Mouse (Mus musculus) skeletal muscle tissue, postnatal 0 days (tissue): ENCODE data around the gene Cdh3. TPM values are rescaled to one million over a fixed set of nuclear protein-coding genes. Genes with fewer than 3 reads are reported as not detected.

Source experiments
- polyA plus RNA-seq: library from polyadenylated mRNA; unstranded; fragments of >200 nt; fragmentation: Nextera tagmentation; extraction: Ambion mirVana; gene quantifications from 2 replicates; pipeline ENCODE4 v1.2.1, GENCODE M21; 2015

Cdh3 gene
- 0.24 and 0.76 TPM in 2 replicates for polyA plus RNA-seq

GRCm38 (mm10) chr8:106510365-106510975 lies at the start of gene Cdh3:
Cdh3 (plus strand) TSS chr8:106510891.

DNA sequence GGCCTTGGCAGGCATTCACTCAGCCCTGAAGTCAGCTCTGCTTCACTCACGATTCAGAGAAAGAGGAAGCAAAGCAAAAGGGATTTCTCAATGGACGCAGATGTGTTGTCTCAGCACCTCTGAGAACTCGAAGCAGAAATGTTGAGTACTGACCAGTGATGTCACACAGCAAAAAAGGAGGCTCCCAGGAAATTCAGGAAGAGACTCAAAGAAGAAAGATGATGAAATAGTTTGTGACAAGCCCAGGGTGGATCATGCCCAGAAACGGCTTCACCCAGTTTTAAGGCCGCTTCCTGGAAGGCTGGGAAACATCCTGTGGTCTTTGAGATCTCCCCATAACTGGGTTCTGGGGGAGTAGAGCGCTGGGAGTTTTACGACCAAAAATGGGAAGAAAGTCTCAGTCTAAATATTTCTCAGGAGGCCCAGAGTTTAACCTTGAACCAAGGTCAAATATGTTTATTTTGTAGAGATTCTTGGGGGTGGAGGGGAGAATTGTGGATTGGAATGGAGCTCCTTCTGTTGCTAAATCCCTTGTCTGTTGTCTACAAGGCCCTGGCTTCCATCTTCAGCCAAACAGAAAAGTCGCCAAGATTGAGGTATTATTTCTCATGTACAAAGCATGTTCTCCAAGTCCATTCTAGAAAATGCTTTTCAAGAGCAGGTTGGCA lies 10.5 kb upstream of the Cdh3 start, which contains the start of gene 6030452D12Rik:
Gene 6030452D12Rik, plus strand, starts transcription at position 505 of the 668 bp plus-strand sequence.

GRCm38 (mm10) chr8:106573168-106573567 lies 62.5 kb downstream of the Cdh3 start, which contains the start of gene Gm10073:
Gm10073 (minus strand) TSS chr8:106573461.

GRCm38 (mm10) chr8:106603131-106603819 lies 92.6 kb downstream of the Cdh3 start, which contains the start of gene Cdh1:
Cdh1 (plus strand) TSS chr8:106603351.

Other genes with a start within 250 kb of the Cdh3 start
- 0.69 and 1.7 TPM in 2 replicates for gene Smpd3, start 172.9 kb upstream of the Cdh3 start, polyA plus RNA-seq
- 7.1 and 7.8 TPM in 2 replicates for gene Zfp90, start 95.6 kb upstream of the Cdh3 start, polyA plus RNA-seq
- gene 6030452D12Rik, start 10.4 kb upstream of the Cdh3 start, polyA plus RNA-seq: not detected in 2 replicates
- 5.5 and 8.3 TPM in 2 replicates for gene Gm10073, start 62.6 kb downstream of the Cdh3 start, polyA plus RNA-seq
- 0.22 and 1.8 TPM in 2 replicates for gene Cdh1, start 92.5 kb downstream of the Cdh3 start, polyA plus RNA-seq
- 3.4 and 3.7 TPM in 2 replicates for gene Tango6, start 172.2 kb downstream of the Cdh3 start, polyA plus RNA-seq